Mouse (Mus musculus) hindbrain, embryonic 13.5 days (tissue): ENCODE measurements around the gene Usp39. TPM values are rescaled to one million over a fixed set of nuclear protein-coding genes. Genes with fewer than 3 reads are reported as not detected.

Experiments used
- ATAC-seq: fragments of 200-750 bp; cut with Nextera tagmentation; 2 replicates; pipeline ENCODE4 v1.8.0; 2017; ENCODE audit warnings: moderate TSS enrichment; ENCODE audit not compliant: low FRiP score
- H3K27ac ChIP-seq: fragments of 300-500 bp; sonication (generic); 2 replicates; pipeline ENCODE4 v1.5.1; 2015; ENCODE audit warnings: inconsistent platforms, mild to moderate bottlenecking, moderate library complexity
- H3K27me3 ChIP-seq: fragments of 300-500 bp; sonication (generic); 2 replicates; pipeline ENCODE4 v1.6.1; 2015; ENCODE audit warnings: mild to moderate bottlenecking, inconsistent platforms
- H3K36me3 ChIP-seq: fragments of 300-500 bp; sonication (generic); 2 replicates; pipeline ENCODE4 v1.6.1; 2015; ENCODE audit warnings: mild to moderate bottlenecking, inconsistent platforms
- H3K4me1 ChIP-seq: fragments of 300-500 bp; sonication (generic); replicated peaks from 2 replicates; pipeline ENCODE4 v1.6.1; 2015; ENCODE audit warnings: inconsistent platforms
- H3K4me2 ChIP-seq: fragments of 300-500 bp; sonication (generic); 2 replicates; pipeline ENCODE4 v1.6.1; 2015; ENCODE audit warnings: inconsistent platforms, mild to moderate bottlenecking, moderate library complexity
- H3K4me3 ChIP-seq: fragments of 300-500 bp; sonication (generic); 2 replicates; pipeline ENCODE4 v1.5.1; 2015; ENCODE audit warnings: mild to moderate bottlenecking, inconsistent platforms
- H3K9ac ChIP-seq: fragments of 300-500 bp; sonication (generic); 2 replicates; pipeline ENCODE4 v1.6.1; 2015; ENCODE audit warnings: mild to moderate bottlenecking, inconsistent platforms
- H3K9me3 ChIP-seq: fragments of 300-500 bp; sonication (generic); 2 replicates; pipeline ENCODE4 v1.6.1; 2016; ENCODE audit warnings: inconsistent platforms
- WGBS: fragments of 180-500 bp; shearing (Covaris S2); methylation state at CpG from one replicate; pipeline ENCODE4 v1.1.7; 2015; 5-methylcytosine and 5-hydroxymethylcytosine counted together
- polyA plus RNA-seq: library from polyadenylated mRNA; unstranded; fragments of >200 nt; fragmentation: Nextera tagmentation; extraction: Ambion mirVana; gene quantifications from 2 replicates; pipeline ENCODE4 v1.2.1, GENCODE M21; 2015

The Usp39 gene
- polyA plus RNA-seq, 1 experiment from 2014 or later: 46.7 TPM

- Histone ChIP-seq H3K4me3 (no peak overlapping the region), H3K27me3 (0 out of 2 replicates have a peak, but pooled peaks cover 2% of the 10 kb centered on the region), H3K9me3 (no peaks in the 10 kb centered on the region), H3K36me3 (no peaks in the 10 kb centered on the region), H3K9ac (no peak overlapping the region), H3K27ac (no peak overlapping the region), H3K4me1 (0 out of 2 replicates have a peak, but pooled peaks cover 4% of the 10 kb centered on the region), H3K4me2 (no peak overlapping the region)
- WGBS: 89% methylated on average over 4 of the region's 4 CpGs
- ATAC-seq: no peak
These were observed 24.6 kb upstream of the Usp39 start for GRCm38 (mm10) chr6:72369557-72369956.

- WGBS: 68% methylated on average over 4 of the region's 4 CpGs
- Histone ChIP-seq H3K4me2 (no peak overlapping the region), H3K4me3 (no peak overlapping the region), H3K27ac (no peak overlapping the region), H3K36me3 (no peaks in the 10 kb centered on the region), H3K9ac (no peak overlapping the region), H3K27me3 (0 out of 2 replicates have a peak, but pooled peaks cover 2% of the 10 kb centered on the region), H3K9me3 (no peaks in the 10 kb centered on the region), H3K4me1 (peaks cover 10% of the 10 kb centered on the region)
- ATAC-seq: no peak
These were observed 22.5 kb upstream of the Usp39 start for GRCm38 (mm10) chr6:72367460-72367974.

- ATAC-seq: no peak
- no peak within 1 kb of the TSS for H3K4me3 ChIP-seq
- H3K27ac ChIP-seq: no peak within 1 kb of the TSS
- H3K9ac ChIP-seq: no peak within 1 kb of the TSS
- H3K36me3 ChIP-seq: no peaks in the 10 kb centered on the region
- no peak within 1 kb of the TSS for H3K4me2 ChIP-seq
- H3K4me1 ChIP-seq: peaks cover 10% of the 10 kb centered on the region
- 76% methylated on average over 4 of the region's 4 CpGs for WGBS
- no peaks in the 10 kb centered on the region for H3K9me3 ChIP-seq
- H3K27me3 ChIP-seq: 0 out of 2 replicates have a peak, but pooled peaks cover 2% of the 10 kb centered on the region
These were observed 22.0 kb upstream of the Usp39 start, which contains the start of gene Rnf181 for GRCm38 (mm10) chr6:72366844-72367443. Rnf181 (minus strand) TSS chr6:72366956.

GRCm38 (mm10) chr6:72366304-72366703 is 21.3 kb upstream of the Usp39 start:
- Histone ChIP-seq H3K4me1 (peaks cover 14% of the 10 kb centered on the region), H3K9ac (no peak overlapping the region), H3K27ac (no peak overlapping the region), H3K27me3 (0 out of 2 replicates have a peak, but pooled peaks cover 2% of the 10 kb centered on the region), H3K36me3 (no peaks in the 10 kb centered on the region), H3K9me3 (no peaks in the 10 kb centered on the region), H3K4me2 (no peak overlapping the region), H3K4me3 (no peak overlapping the region)
- 73% methylated on average over 3 of the region's 3 CpGs for WGBS
- no peak for ATAC-seq

GRCm38 (mm10) chr6:72364985-72365384 is 20.0 kb upstream of the Usp39 start:
- Histone ChIP-seq H3K4me3 (no peak overlapping the region), H3K9ac (no peak overlapping the region), H3K4me1 (peaks cover 24% of the 10 kb centered on the region), H3K9me3 (no peaks in the 10 kb centered on the region), H3K36me3 (peaks cover 6% of the 10 kb centered on the region), H3K4me2 (no peak overlapping the region), H3K27me3 (0 out of 2 replicates have a peak, but pooled peaks cover 2% of the 10 kb centered on the region), H3K27ac (no peak overlapping the region)
- 72% methylated on average over 6 of the region's 6 CpGs for WGBS
- no peak for ATAC-seq

- 49% methylated on average over 7 of the region's 7 CpGs for WGBS
- H3K27ac ChIP-seq: no peak overlapping the region
These were observed 19.0 kb upstream of the Usp39 start for GRCm38 (mm10) chr6:72364009-72364408.

GRCm38 (mm10) chr6:72362132-72363028 is 17.4 kb upstream of the Usp39 start:
- WGBS: under 1% methylated on average over 42 of the region's 42 CpGs
- ATAC-seq: peak; percentile 99
- Histone ChIP-seq H3K27ac (peak overlapping the region; percentile 85), H3K4me1 (peaks cover 29% of the 10 kb centered on the region), H3K9me3 (no peaks in the 10 kb centered on the region), H3K27me3 (0 out of 2 replicates have a peak, but pooled peaks cover 2% of the 10 kb centered on the region), H3K9ac (peak overlapping the region; percentile 87), H3K4me2 (peak overlapping the region; percentile 87), H3K36me3 (peaks cover 32% of the 10 kb centered on the region), H3K4me3 (peak overlapping the region; percentile 80)

More at GRCm38 (mm10) chr6:72364009-72364408, 19.0 kb upstream of the Usp39 start:
- Histone ChIP-seq H3K9ac (no peak overlapping the region), H3K4me2 (no peak overlapping the region), H3K4me1 (peaks cover 29% of the 10 kb centered on the region), H3K36me3 (peaks cover 16% of the 10 kb centered on the region), H3K9me3 (no peaks in the 10 kb centered on the region), H3K4me3 (no peak overlapping the region), H3K27me3 (0 out of 2 replicates have a peak, but pooled peaks cover 2% of the 10 kb centered on the region)
- ATAC-seq: no peak

- peaks cover 39% of the 10 kb centered on the region for H3K4me1 ChIP-seq
- ATAC-seq: no peak
- WGBS: 77% methylated on average over 5 of the region's 5 CpGs
- no peak overlapping the region for H3K27ac ChIP-seq
- peaks cover 36% of the 10 kb centered on the region for H3K36me3 ChIP-seq
- peak overlapping the region; percentile 87 for H3K4me2 ChIP-seq
- peak overlapping the region; percentile 87 for H3K9ac ChIP-seq
- H3K9me3 ChIP-seq: no peaks in the 10 kb centered on the region
- peak overlapping the region; percentile 80 for H3K4me3 ChIP-seq
- H3K27me3 ChIP-seq: 0 out of 2 replicates have a peak, but pooled peaks cover 2% of the 10 kb centered on the region
These were observed 16.2 kb upstream of the Usp39 start for GRCm38 (mm10) chr6:72361121-72361551.

GRCm38 (mm10) chr6:72360599-72360935 is 15.6 kb upstream of the Usp39 start:
- H3K4me2 ChIP-seq: no peak overlapping the region; the same call in 1 of the 2 replicates

GRCm38 (mm10) chr6:72359891-72360598 is 15.1 kb upstream of the Usp39 start:
- H3K27me3 ChIP-seq: 0 out of 2 replicates have a peak, but pooled peaks cover 2% of the 10 kb centered on the region
- peaks cover 36% of the 10 kb centered on the region for H3K36me3 ChIP-seq
- H3K9me3 ChIP-seq: no peaks in the 10 kb centered on the region
- no peak for ATAC-seq
- H3K4me2 ChIP-seq: no peak overlapping the region
- H3K27ac ChIP-seq: no peak overlapping the region
- 87% methylated on average over 11 of the region's 11 CpGs for WGBS
- 0 out of 2 replicates have a peak overlapping the region, but pooled peaks have one; percentile 80 for H3K4me3 ChIP-seq
- peaks cover 46% of the 10 kb centered on the region for H3K4me1 ChIP-seq
- H3K9ac ChIP-seq: peak overlapping the region; percentile 6; the same call in 1 of the 2 replicates

More at GRCm38 (mm10) chr6:72360599-72360935, 15.6 kb upstream of the Usp39 start:
- H3K9ac ChIP-seq: 0 out of 2 replicates have a peak overlapping the region, but pooled peaks have one; percentile 6
- peaks cover 45% of the 10 kb centered on the region for H3K4me1 ChIP-seq
- no peak overlapping the region for H3K27ac ChIP-seq
- no peak for ATAC-seq
- H3K27me3 ChIP-seq: 0 out of 2 replicates have a peak, but pooled peaks cover 2% of the 10 kb centered on the region
- H3K4me3 ChIP-seq: peak overlapping the region; percentile 80; the same call in 1 of the 2 replicates
- H3K9me3 ChIP-seq: no peaks in the 10 kb centered on the region
- peaks cover 36% of the 10 kb centered on the region for H3K36me3 ChIP-seq
- 58% methylated on average over 7 of the region's 7 CpGs for WGBS

- H3K9ac ChIP-seq: no peak overlapping the region; the same call in 1 of the 2 replicates
- H3K27ac ChIP-seq: no peak overlapping the region
- no peak overlapping the region for H3K4me3 ChIP-seq
- 85% methylated on average over 2 of the region's 2 CpGs for WGBS
- peaks cover 36% of the 10 kb centered on the region for H3K36me3 ChIP-seq
- H3K9me3 ChIP-seq: no peaks in the 10 kb centered on the region
- peaks cover 53% of the 10 kb centered on the region for H3K4me1 ChIP-seq
- H3K27me3 ChIP-seq: no peaks in the 10 kb centered on the region
- no peak overlapping the region for H3K4me2 ChIP-seq
- no peak for ATAC-seq
These were observed 14.4 kb upstream of the Usp39 start for GRCm38 (mm10) chr6:72359343-72359742.
